Mouse (Mus musculus): ENCODE data around the gene Kmt2a. TPM values are rescaled to one million over a fixed set of nuclear protein-coding genes. Genes with fewer than 3 reads are reported as not detected.

Gene Kmt2a
- 10 to 100 TPM; 28.7 to 31.1 TPM for polyA plus RNA-seq (2017; shearing (Covaris generic))

DNA sequence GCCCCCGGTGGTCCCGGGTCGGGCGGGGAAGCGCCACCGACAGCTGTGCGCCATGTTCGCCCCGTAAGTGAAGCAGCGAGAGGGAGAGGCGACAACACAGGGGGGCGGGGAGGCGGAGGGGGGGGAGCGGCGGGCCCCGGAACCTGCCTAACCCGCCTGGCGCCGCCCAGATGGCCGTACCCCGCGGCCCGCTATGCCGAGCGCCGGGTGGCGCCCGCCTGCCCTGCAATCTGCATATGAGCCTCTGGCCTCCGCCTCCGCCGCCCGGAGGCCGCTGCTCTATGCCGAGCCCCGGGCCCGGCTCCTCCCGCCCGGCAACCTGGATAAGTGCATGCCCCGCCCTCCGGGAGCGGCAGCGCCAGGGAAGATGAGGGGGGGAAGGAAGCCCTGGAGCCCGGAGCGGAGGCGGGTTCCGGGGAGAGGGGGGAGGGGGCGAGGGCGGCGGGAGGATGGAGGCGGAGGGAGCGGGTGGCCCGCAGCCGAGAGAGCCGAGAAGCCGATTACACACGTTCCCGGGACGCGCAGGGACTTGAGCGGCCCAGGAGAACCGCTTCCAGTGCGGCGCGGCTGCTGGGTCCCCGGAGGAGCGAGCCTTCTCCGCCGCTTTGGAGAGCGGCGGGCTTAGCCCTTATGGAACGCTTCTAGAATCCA, at the start of gene Kmt2a:
Gene Kmt2a, minus strand, starts transcription at position 76 of the 651 bp plus-strand sequence.
- ATAC-seq = peak; percentile 63

DNA sequence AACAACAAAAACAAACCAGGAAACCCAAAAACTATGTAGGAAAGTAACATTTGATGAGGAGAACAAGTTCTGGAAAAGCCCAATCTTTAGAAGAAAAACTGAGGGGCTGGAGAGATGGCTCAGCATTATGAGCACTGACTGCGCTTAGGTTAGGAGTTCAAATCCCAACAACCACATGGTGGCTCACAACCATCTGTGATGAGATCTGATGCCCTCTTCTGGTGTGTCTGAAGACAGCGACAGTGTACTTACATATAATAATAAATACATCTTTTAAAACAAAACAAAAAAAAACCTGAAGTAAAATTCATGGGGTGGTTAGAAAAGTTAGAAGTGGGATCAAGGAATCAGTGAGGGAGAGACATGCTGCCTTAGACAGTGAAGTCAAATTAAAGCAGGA, 40.4 kb upstream of the Kmt2a start:
- no peak for ATAC-seq

DNA sequence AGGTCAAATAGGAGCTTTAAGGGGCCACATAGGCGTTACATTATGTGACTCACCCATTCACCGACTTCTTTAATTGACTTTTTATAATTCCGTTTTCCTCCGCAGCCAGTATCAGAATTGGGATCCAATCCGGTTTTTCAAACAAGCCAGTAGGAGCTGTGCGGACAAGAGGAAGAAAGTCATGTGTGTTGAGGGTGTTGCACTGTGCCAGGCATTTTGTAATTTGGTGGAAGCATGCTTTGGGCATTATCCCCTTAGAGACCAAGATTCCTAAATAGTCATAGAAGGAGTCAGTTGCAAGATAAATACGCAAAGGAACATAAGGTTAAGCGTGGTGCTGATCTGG, 40.0 kb upstream of the Kmt2a start:
- ATAC-seq = peak; percentile 30

DNA sequence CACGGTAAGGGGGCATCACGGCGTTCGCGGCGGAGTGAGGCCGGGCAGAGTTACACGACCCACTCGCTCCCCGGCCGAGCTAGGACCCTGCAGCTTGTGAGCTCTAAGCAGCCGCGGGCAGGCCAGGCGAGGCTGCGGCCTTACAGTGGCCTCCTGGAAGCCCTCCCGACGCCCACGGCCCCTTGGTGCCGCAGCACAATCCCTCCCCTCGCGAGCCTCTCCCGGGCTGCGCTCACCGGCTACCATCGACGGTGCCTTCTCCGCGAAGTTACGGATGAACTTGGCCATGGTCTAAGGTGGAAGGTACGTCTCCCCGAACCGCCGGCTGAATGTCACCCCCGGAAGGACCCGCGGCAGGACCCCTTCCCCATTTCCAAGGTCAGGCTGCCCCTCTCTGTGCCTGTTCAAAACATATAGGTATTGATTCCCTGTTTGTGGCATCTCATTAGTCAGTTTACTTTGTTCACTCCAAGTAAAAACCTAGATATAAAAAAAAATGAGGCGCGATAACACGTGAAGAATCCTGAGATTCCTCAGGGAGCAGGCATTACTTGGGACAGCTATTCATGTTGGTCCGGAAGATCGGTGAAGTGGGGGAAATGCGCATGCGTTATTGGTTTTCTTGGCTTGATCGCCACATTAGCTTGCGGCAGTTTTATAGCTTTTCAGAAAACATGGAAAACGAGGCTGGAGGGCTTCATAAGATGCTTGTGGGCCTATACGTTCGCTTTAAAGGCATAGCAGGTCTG, 39.5 kb upstream of the Kmt2a start, which contains the start of gene Atp5l:
Gene Atp5l, minus strand, starts transcription at position 369 of the 749 bp plus-strand sequence.
- ATAC-seq = peak; percentile 52

DNA sequence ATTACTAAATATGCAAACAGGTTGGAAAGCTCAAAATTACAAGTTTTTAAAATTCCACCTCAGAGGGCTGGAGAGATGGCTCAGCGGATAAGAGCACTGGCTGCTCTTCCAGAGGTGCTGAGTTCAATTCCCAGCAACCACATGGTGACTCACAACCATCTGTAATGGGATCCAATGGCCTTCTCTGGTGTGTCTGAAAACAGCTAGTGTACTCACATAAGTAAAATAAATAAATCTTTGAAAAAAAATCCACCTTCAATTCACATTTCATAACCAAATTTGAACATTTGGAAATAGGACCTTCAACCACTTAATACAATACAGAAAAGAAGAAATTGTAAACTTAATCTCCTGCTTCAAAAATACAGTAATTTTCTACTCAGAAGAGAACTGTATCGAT, 38.5 kb upstream of the Kmt2a start:
- no peak for ATAC-seq

DNA sequence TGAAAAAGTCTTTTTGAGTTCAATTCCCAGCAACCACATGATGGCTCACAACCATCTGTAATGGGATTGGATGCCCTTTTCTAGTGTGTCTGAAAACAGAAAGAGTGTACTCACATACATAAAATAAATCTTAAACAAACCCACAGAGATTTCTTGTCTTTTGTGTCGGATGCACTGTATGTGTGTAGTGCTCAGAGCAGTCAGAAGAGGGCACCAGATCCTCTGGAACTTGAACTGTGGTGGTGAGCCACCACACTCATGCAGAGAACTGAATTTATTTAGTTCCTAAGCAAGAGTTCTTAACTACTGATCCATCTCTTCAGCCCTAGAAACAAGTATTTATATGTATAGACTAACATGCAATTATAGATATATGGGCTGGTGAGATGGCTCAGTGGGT, 35.1 kb upstream of the Kmt2a start:
- ATAC-seq = peak; percentile 60

DNA sequence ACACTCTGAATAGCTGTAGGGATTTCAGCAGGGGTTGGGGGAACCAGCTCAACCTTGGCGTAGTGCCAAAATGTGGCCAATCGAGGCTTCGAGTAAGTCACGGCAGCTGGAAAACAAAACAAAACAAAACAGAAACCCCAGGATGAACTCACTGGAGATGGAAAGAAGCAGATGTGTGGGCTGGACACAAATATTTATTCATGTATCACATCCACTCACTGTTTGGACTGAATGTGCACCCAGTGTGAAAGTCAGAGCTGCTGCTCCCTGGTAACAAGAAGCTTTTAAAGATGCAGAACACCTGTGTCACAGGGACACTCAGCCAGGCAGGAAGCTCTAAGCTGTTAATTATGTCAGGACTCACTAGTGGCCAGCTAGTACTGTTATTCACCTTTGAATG, 33.6 kb upstream of the Kmt2a start:
- ATAC-seq = no peak

DNA sequence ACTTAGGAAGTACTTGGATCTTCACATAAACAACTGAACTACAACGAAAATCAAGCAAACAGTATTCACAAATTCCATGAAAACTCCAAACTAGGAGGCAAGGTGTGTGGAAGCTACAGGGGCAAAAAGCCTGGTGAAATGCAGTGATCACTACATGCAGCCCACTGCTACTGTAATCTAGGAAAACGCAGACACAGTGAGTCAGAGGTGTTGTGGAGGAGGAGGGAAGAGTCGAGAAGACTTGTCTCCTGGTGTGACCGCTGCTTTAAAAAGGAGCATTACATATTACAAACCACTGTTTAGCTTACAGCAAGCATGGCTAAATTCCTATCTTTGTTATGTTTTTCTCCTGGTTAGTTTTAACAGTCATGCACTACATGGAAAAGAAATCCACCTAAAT, 30.3 kb upstream of the Kmt2a start:
- no peak for ATAC-seq

DNA sequence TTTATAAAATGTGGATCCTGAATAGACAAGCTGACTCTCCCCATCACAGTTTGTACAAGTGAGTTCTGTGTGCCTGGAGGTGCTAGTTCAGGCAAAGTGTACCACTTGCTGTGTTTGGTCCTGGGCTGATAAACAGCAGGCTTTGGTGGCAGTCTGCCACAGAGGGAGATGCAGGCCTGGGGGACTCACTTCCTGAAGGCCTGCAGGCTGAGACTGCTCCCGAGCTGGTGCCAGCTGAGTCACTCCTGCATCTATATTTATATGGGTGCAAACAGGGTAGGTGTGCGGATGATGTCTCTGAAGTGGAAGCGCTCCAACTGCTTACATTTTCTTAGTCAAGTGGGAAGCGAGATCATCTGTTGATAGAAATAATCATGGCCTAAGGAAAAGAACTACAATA, 24.5 kb upstream of the Kmt2a start:
- ATAC-seq = no peak

DNA sequence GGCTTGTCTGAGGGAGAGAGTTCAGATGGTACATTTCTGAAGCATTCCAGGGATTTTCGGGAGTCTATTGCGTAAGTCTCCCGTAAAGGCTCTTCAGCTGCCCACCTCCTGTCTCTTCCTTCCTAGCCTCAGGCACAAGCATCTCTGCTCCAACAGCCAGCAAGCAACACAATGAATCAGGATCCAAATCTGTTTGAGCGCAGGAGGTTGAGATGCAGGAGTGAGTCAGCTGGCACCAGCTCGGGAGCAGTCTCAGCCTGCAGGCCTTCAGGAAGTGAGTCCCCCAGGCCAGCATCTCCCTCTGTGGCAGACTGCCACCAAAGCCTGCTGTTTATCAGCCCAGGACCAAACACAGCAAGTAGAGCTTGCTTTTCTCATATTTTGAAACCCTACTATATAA, 23.9 kb upstream of the Kmt2a start:
- no peak for ATAC-seq

DNA sequence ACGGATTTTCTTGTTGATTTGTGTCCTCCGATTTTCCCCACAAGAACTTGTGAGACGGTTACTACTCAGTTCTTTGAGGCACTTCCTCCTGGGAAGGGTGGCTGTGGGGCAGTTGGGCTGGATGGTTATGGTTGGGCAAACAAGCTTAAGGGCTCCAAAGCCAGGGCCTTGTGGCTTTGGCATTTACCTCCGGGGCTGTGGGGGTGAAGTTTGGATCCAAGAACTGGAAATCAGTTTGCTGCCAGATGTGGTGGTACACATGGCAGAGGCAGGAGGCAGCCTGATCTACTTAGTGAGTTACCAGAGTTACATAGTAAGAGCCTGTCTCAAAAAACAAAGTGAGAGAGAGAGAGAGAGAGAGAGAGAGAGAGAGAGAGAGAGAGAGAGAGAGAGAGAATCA, 22.8 kb upstream of the Kmt2a start:
- ATAC-seq = no peak

DNA sequence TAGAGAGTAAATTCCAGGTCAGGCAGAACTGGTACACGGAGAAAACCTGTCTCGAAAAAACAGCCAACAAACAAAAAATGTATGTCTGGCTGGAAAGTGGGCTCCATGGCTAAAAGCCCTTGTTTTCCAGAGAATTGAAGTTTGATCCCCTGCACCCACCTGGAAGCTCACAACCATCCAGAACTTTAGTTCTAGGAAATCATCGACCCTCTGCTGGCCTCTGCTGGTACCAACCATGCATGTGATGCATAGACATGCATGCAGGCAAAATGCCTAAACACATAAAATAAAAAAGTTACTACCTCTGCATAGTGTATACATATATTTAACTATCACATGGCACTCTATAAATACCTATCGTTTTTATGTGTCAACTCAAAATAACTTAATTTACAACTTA, 19.3 kb upstream of the Kmt2a start:
- ATAC-seq = no peak

DNA sequence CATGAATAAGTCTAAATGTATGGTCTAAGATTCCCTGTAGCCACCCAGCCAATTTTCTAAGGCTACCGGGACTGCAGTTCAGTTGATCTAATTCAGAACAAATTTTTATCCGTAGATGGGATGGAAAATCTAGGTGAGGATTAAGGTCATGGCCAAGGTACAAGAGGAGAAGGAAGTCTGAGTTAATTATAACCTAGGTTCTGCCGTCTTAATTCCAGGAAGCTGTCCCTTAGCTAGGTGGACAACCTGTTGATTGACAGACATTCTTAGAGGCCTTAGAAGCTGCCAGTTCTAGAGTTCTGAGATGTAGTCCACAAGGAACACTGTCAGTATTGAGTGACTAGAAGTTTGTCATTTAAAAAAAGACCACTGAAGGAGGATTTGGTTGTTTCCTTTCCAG, 18.6 kb upstream of the Kmt2a start:
- no peak for ATAC-seq

DNA sequence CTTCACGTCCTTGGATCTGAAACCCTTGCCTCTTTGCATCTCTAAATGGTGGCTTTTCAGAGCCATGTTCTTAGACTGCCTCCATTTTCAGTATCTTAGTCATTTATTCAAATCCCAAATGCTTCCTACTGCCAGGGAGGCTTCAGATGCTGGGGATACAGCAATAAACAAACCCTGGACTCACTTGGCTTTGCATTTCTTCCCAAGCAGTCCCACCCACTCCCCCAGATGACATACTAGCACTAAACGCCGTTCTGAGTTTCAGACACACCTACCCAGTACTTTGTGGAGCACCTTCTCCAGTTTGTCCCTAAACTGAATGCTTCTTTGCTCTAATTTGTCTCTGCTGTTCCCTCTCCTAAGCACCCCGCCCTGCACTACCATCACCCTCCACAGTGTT, 15.9 kb upstream of the Kmt2a start:
- no peak for ATAC-seq

DNA sequence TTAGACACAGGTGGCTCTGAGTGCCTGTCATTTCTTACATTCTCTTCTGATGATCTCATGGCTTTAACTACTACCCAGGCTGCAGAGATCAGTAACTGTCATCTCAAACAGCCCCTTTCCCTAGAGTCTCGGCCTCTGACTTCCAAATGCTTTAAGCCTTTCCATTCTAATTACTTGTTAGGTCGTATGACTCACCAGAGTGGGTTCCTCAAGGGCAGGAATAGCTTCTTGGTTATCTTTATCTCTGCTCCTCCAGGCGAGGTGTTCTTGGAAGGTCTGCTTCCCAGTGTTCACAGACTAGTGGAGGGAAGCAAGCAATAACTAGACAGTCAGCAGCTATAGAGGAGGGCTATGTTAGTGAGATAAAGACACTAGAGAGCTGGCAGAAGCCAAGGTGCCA, 11.6 kb upstream of the Kmt2a start:
- ATAC-seq = no peak

DNA sequence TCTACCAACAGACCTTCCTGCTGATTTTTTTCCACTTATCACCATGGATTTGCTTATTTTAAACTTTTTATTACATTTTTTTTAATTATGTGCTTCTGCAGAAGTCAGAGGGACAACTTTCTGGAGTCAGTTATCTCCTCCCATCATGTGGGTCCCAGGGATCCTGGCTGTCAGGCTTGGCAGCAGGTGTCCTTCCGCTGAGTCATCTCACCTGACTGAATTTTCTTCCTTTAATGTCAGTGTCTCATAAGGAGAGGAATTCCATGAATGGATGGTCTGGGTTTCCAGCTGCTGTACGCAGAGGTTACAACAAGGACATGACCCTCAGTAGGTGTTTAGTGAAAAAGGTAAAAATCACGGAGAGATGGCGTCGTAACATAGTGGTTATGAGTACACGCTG, 10.1 kb upstream of the Kmt2a start:
- ATAC-seq = no peak

DNA sequence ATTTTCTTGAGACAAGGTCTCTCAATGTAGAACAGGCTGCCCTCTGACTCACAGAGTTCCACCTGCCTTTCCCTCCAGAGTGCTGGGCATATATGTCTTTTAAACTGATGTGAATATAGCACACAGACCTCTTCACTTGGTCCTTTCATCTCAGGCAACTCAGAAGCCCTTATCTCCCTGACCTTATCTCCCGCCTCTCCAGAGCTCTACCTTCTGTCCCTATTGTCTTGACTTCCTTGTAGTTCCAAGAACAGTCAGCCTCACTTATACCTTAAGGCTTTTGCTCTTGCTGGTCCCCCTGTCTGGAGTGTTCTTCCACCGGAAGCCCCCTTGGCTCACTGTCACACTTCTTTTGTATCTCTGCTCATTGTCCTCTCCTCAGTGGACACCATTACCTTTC, 9.0 kb upstream of the Kmt2a start:
- ATAC-seq = no peak

DNA sequence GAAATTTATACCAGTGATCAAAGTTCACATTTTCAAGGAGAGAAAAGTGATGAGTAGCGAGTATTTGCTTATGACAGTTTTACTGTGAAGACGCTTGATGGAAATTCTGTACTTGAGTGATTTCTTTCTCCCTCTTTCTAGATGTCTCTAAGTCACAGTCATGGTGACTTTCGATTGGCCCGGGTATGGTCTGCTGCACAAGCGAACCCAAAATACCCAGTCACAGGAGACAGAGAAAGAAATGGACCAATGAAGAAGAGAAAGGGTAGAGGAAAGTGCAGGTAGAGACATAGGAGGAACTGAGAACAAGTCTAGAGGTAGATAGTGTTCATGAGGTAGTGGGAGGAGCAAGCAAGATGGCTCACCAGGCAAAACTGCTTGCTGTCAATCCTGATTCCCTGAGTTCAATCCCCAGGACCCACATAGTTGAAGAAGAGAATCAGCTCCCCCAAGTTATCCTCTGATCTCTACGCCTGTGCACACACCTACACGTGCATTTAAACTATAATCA, 7.1 kb upstream of the Kmt2a start:
- ATAC-seq = no peak

DNA sequence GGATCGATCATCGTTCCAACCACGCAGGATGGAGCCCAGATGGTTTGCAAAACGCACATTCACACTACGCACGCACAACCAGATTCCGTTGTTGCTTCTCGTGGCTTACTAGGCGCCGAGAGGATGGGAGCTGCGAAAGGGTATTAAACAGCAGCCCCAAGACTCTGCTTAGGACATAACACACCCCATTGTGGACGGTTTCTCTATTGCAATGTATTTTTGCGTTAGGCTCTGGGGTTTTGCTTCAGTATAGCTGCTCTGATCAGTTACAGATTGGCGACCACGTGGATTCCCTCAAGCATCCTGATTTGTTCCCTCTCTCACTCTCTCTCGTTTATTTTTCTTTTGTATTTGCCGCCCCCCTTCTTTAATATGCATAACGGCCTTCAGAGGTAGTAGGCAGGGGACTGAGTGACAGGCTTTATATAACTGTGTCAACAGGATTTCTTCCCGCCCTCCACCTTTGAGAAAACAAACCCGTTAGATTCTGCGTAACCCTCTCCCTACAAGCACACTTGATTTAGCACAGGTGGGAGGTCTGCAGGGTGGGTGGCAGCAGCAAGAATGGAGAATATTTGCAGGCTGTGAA, 2.0 kb upstream of the Kmt2a start:
- ATAC-seq = peak; percentile 17

DNA sequence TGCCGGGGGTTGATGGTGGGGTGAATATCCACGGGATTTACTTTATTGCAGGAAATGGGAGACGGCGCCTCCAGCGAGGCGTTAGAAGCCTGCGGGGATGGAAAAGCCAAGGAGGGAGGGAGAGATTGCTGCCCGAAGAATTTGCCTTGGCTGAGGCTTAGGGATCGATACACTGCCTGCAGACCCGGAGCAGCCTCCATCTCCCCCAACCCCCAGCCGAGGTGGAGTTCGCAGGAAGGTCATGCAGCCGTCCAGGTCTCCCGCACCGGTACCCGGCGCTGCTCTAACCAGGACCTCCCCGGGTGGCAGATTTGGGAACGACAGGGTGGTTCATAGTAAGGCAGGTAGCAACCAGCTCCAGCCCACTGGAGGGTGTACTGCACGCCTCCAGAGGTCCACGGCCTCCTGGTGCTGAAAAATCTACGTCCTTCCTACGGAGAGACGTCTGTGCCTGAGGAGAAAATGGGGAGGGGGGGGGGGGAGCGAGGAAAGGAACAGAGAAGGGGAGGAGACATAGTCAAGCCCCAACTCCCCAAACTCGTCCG, 1.4 kb upstream of the Kmt2a start:
- ATAC-seq = peak; percentile 12

DNA sequence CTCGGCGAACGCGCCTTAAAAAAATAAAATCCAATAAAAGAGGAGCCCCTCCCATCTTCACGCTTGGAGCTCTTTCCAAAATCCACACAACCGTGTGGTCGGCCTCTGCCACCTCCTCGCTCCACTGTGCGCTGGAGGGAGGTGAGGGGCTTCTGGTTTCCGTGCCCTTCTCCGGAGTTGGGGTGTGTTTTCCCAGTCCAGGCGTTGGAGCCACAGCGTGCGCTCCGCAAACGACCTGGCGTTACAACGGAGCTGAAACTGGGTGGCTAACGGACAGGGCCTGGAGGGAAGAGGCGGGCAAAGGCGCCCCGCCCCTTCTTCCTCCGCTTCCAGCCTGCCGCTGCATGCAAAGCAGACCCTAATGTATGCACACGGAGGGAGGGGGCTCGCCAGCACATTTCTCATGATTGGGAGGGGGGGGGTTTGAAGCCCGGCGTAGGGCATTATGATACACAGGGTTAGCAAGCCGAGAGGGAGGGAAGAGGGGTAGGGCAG, 892 bp upstream of the Kmt2a start:
- ATAC-seq = no peak

DNA sequence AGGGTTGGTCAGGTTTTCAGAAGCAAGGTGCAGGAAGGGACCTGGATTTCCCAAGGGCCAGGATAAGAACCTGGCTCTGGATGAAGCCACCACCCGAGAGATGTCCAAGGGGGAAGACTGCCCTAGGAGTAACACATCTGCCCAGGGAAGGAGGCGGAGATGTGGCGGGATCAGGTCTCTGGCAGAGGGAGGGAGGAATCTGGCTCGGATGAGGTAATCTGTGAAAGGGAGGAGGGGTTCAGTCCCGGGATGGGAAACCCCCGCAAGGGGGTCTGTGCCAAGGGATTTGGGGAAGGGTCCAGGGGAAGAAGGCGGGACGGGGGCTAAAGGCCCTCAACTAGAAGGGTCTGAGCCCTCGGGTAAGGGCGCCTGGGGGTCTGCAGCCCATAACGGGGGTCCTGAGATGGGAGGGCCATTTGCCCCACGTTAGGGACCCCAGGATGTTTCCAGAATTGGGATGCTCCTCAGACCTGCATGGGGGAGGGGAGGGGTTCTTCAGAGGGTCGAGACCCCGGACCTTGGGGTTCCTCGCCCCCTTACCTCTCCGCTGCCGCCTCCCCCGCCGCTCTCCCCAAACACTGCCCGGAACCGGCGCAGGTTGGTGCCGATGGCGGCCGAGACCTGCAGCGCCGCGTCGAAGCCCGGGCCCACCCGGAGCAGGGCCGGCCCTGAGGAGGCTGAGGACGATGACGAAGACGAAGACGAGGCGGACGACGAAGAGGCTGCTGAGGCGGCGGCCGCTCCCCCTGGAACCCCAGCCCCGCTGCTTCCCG, 601 bp downstream of the Kmt2a start:
- ATAC-seq = no peak
